Mouse (Mus musculus): ENCODE measurements around the gene Gm20662.

The Gm20662 gene

DNA sequence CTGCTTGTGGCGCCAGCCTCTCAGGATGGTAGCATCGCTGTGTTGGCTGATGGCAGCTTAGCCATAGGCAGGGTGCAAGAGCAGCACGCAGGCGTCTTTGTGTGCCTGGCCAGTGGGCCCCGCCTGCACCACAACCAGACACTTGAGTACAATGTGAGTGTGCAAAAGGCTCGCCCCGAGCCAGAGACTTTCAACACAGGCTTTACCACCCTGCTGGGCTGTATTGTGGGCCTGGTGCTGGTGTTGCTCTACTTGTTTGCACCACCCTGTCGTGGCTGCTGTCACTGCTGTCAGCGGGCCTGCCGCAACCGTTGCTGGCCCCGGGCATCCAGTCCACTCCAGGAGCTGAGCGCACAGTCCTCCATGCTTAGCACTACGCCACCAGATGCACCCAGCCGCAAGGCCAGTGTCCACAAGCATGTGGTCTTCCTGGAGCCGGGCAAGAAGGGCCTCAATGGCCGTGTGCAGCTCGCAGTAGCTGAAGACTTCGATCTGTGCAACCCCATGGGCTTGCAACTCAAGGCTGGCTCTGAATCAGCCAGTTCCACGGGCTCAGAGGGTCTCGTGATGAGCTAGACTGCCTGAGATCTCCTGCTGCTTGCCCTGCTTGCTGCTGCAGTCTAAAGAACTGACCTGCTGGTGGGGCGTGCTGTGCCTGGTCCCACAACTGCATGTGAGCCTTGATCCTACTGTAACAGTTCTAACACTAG lies 58.3 kb downstream of the Gm20662 start:
- no peak for DNase-seq (ENCODE audit: low spot score)

DNA sequence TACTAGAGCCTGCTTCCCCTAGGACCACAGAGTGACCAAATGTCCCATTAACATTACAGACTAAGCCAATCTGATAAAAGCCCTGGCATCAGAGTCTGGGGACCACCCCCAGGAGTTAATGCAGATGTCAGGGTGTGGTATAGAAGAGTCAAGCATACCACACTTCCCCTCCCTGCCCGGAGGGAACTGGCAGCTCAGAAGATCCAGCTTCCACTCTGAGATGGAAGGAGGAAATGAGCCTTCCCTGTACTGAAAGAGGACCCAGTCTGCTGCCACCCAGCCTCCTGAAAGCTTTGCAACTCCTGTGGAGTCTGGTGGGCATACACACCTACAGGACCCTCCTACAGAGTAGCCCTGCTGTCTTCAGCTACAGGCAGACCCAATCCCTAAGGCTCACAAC lies 58.9 kb downstream of the Gm20662 start:
- DNase-seq (ENCODE audit: low spot score), result no peak

DNA sequence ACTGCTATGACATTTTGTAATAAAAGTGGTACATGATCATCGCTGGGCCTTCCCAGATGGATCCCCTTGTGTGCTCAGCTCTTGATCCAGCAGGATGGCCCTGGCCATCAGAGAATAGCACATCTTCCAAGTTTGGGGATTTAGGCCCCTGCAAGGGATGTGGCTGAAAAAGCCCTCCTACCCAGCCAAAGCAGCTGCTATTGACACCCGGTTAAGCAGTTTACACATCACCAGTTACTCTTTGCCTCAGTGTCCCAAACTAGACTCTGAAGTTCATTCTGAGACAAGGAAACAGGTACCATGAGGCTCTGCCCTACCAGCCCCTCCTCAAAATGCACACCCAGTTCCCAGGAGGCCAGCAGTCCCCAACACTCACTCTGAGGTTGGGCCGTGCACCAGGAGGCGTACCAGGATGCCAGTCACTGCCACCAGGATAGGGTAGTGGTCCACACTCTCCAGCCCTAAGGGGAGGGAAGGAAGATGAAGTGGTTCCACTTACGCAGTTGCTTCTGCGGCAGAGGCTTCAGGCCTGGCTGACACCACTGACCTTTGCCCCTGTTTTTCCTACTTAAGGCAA lies 59.6 kb downstream of the Gm20662 start:
- DNase-seq (ENCODE audit: low spot score), result no peak

DNA sequence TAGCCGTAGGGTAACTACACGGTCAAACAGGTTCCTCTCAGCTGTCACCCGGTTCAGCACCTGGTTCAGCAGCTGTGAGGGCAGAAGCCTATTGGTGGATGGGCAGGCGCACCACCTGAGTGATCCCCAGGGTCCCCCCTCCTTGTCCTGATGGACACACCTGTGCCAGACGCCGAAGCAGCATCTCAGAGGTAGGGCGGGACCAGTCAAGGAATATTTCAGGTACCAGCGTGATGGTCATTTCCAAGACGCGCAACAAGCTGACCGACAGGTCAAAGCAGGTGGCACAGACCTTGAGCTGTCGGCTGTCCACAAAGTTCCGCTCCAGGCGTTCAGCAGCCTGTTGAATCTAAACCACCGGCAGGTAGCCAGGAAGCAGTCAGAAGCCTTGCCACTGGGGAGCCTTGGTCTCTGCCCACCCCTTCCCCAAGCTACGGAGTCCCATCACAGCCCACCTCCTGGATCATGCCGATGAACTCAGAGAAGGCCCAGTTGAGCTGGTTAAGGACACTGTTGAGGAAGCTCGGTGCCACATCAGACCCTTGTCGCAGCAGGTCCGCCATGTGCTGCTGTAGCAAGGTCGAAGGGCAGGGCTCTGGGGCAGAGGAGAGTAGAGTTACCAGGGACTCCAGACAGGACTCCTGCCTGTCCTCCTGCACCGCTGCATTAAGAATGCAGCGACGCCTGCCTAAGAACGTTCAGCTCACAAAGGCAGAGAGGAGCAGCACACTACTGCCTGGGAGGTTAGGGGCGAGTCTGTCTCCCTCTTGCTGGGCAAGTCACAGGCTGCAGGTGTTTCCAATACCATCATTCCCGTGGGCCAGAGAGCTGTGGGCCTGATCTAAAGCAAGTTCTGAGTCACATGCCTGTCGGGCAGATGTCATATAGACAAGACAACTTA lies 60.5 kb downstream of the Gm20662 start:
- DNase-seq (ENCODE audit: low spot score), result no peak

DNA sequence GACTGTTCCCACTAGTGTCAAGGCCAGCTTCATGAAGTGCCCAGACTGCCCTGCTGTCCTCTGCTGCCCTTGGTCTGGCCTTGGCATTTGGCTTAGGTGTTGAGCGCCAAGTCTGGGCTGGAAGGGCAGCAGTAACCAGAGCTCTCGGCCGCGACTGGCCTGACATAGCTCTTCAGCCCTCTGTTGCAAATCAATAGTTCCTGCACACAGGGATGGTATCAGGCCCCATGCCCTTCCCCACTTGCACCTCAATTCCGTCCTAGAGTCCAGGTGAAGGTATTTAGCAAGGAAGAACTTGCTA lies 61.1 kb downstream of the Gm20662 start:
- no peak for DNase-seq (ENCODE audit: low spot score)

DNA sequence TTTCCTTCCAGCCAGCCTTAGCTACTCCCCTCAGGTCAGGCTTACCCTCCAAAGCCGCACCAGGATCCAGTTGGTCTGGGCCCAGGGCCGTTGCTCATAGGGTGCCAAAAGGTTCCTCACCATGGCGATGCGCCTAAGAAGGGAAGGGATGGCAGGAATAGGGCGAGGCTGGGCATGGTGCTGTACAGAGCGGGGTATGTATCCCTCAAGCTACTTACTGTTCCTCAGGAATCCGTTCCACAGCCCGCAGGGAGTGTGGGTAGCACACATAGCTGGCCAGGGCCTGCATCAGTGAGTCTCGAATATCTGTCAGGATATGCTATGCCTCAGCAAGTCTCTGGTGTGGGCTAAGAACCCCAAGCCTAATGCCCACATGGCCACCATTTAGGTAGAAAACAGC lies 62.1 kb downstream of the Gm20662 start:
- no peak for DNase-seq (ENCODE audit: low spot score)

DNA sequence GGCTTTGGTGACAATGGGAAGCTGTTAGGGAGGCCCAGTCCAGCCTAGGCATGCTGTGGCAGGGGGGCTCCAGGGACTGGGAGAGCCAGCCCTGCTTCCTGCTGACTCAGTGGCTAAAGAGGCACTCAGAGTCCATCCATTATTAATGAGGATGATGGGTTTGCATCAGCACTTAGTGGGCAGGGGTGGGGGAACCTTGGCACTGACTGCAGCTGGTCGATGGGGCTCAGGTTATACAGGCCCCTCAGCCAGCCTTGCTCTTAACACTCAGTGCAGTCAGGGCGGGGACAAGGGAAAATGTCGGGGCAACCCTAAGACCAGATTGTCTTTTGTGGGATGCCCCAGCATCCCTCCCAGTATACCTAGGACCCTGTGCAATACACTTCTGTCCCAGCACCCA lies 66.0 kb downstream of the Gm20662 start:
- DNase-seq (ENCODE audit: low spot score), result no peak

DNA sequence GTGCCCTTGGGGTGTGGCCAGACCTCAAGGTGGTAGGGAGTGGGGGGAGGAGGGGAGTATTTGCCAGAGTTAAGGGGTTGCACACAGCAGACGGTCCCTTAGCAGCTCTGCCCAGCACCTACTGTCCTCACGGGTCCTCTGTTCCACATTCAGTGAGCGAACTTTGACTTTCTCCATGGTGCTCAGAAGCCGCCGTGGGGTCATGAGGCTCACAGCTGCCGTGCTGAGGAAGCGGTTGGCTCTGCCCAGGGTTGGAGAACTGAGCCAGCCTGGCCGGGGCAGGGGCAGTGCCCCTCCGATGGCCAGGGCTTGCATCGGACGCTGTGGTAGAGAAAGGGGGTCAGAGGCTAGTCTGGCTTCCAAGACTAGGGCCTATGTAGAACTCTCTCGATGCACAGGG lies 67.2 kb downstream of the Gm20662 start:
- DNase-seq (ENCODE audit: low spot score), result no peak

DNA sequence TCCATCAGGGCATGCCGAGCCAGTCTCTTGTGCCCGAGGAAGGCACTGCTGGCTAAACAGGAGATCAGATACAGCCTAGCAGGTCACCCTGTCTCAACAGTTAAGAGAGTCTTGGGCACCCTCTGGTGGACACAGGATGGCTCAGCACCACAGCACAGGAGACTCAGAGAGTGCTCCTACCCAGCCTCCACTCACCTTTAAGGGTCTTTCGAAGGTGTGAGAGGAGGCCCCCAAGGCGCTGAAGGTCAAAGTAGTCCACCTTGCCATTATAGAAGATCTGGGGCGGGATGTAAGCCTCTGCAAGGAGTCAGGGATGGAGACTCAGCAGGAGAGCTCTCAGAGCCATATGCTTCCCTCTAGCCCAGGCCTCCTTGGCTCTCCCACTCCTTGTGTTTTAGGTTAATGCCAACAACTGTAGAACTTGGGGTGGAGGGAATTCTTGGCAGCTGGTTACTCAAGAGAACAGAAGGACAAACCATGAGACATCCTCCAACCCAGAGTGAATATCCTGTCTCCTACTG lies 69.4 kb downstream of the Gm20662 start:
- peak; percentile 80 for DNase-seq (ENCODE audit: low spot score)

DNA sequence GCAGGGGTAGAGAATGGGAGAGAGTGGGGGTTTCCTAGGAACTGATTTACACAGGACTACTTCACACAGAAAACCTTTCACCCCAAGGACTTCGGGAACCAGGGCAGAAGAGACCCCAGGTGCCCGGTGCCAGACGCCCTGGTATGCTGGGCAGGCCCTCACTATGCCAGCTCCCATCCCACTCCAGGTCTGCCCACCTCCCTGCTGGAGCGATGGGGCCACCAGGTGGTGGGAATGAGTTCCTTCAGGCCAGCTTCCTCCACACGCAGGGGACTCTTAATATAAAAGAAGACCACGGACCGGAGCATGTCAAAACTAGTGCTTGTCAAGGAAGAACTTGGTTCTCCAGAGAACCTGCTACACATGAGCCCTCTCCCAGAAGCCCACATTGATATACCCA lies 71.0 kb downstream of the Gm20662 start:
- DNase-seq (ENCODE audit: low spot score), result no peak

DNA sequence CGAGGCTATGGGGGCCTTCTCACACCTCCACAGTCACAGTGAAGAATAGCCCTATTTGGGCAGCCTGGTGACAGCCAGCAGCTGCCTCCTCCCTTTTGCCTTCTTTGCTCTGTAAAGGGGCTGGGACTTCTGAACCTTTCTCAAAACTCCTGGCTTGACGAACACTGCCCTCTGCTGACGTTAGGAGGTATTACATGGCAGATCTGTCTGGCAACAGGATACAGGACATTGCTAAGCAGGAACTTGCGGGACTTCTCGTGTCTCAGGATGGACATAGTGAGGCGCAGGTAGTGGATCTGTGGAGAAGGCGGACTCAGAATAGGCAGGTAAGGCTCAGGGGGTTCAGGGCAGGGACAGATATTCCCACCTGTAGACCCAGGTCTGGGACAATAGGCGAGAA lies 71.8 kb downstream of the Gm20662 start:
- DNase-seq (ENCODE audit: low spot score), result peak; percentile 92

DNA sequence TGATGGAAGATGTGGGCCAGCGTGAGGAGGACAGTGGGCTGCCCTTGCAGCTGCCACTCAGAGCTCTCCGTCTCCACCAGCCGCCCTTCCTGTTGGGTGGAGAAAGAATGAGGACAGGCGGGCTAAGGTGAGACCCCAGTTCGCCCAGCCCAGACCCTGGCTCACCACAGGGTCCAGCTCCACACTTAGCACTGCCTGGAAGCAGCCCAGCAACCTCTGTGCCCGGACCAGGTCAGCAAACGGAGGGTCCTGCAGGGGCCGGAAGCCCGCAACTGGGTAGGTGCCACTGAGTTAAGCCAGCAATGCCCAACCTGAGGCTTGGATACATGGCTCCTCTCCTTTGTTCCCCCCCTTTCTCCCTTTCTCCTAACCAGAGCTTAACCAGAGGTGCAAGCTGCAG lies 72.9 kb downstream of the Gm20662 start:
- DNase-seq (ENCODE audit: low spot score), result no peak

DNA sequence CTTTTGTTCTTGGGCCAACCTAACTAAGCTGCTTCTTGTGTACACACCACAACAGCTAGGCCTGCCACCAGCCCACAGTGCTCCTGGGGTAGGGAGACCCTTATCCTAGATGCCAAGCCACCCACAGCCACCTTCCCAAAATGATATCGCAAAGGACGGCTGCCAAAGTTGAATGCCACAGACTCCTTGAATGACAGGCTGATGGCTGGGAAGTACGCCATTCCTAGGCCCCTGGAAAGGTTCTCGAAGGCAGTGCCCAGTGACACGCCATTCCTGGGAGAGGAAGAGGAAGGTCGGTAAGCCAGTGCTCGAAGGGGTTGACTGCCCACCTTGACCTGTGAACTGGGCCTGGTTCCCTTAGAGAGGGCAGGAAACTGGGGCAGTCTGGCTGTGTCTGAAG lies 73.4 kb downstream of the Gm20662 start:
- DNase-seq (ENCODE audit: low spot score), result no peak

DNA sequence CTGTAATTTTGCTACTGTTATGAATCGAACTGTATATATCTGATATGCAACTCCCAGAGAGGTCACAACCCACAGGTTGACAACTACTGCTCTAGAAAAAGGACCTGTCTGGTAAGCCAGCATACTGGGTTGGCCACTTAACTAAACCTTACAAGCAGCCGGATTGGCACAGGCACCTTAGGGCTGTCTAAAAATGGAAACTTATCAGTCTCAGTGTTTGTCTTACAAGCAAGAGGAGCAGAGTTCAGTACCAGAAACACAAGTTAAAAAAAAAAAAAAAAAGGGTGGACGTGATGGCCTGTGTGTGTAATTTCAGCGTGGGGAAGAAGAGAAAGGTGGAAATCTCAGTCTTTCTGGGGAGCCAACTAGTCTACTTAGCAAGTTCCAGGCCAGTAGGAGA lies 75.7 kb downstream of the Gm20662 start:
- no peak for DNase-seq (ENCODE audit: low spot score)

DNA sequence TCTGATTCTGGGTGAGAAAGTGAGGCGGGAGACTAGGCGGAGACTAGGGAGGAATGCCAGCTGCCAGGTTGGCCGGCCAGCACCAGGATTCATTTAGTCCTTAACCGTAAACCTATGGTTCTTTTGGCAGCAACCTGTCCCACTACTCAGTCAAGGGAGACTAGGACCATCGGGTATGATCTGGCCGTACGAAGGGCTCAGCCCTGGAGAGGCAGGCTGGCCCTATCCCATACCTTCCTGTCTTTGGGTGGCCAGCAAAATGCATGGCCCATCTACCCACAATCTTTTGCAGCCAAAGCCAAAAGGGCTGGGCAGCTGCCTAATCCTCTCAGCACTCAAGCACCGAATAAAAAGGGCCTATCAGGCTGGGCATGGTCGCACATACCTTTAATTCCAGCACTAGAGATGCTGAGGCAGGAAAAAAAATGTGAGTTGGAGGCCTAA lies 76.4 kb downstream of the Gm20662 start:
- DNase-seq (ENCODE audit: low spot score), result no peak

DNA sequence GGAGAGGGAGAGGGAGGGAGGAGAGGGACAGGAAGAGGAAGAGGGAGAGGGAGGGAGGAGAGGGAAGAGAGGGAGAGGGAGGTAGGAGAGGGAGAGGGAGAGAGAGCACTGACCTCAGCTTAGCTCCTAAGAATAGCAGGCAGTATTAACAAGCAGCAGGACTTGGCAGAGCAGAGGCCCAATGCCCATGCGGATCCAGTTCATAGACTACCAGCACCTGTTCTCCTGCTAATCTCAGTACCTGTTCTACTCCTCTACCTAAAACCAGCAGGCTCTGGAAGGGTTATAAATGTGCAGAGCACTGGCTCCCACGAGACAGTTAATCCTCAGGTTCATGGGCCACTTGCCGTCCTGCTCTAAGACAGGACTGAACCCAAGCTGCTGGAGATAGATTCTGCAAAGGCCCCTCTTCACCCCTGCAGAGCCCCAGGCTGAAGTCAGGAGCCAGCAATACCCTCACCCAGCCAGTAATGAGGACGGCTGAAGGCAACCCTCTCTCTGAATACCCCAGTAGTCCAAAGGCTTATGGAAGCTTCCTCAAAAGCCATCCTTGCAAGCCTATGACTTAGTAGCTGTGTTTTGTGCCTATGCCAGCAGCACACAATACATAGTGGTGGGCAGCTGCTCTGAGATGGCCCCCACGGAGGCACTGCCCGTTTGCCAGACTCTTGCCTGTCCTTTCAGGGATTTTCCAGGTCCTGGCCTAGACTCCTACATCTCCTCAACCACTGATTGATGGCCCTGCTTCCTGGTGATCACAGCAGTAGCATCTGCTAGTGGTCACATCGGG lies 77.2 kb downstream of the Gm20662 start:
- no peak for DNase-seq (ENCODE audit: low spot score)

DNA sequence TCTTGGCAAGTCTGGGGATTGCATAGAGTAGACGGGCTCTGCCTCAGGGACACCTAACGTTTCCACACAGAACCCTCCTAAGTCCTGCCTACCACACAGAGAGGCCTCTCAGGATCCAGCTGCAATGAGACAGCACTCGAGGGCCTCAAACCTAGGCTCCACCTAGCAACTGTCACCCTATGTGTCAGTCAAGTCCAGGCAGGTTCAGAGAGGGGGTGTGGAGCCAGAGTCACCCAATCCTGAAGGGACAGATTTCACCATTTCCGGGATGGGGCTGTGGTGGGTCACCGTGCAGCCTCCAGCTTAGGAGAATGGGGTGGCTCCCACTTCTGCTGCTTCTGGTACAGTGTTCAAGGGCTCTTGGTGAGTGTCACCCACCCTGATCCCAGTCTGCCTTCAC lies 84.0 kb downstream of the Gm20662 start, which contains the start of gene Mst1:
TSS of gene Mst1 (plus strand) at position 269 of the 400 bp plus-strand sequence.
- DNase-seq (ENCODE audit: low spot score), result no peak

DNA sequence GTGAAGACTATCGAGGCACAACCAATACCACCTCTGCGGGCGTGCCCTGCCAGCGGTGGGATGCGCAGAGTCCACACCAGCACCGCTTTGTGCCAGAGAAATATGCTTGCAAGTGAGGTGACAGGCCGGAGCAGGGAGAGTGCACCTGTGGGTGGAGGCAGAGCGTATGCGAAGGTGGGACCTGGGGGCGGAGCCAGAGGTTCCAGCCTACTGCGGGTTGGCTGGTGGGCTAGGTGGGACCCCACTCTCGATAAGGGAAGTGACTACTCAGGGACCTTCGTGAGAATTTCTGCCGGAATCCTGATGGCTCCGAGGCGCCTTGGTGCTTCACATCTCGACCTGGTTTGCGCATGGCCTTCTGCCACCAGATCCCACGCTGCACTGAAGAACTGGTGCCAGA lies 86.4 kb downstream of the Gm20662 start:
- no peak for DNase-seq (ENCODE audit: low spot score)

DNA sequence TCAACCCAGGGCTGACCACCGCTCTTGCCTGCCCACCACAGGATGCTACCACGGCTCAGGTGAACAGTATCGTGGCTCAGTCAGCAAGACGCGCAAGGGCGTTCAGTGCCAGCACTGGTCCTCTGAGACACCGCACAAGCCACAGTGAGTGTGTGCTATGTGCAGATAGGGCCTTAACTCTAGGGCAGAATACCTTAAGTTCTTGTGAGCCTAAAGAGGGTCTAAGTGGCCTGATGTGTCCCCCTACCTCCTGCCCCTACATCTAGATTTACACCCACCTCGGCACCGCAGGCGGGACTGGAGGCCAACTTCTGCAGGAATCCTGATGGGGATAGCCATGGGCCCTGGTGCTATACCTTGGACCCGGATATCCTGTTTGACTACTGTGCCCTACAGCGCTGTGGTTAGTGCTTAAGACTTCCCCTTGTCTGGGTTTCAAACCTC lies 86.9 kb downstream of the Gm20662 start, which contains the start of gene Rnf123:
TSS of gene Rnf123 (minus strand) at position 359 of the 444 bp plus-strand sequence.
- DNase-seq (ENCODE audit: low spot score), result no peak

DNA sequence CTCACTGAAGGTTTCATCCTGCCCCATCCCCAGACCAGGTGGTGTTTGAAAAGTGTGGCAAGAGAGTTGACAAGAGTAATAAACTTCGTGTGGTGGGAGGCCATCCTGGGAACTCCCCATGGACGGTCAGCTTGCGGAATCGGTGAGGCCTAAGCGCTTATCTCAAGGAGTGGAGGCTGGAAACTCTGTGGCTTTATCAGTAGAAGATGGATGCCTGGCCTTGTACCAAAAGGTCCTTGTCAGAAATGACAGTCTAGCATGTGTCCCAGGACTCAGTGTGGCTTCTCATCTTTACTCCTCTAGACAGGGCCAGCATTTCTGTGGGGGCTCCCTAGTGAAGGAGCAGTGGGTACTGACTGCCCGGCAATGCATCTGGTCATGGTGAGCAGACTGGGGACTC lies 87.4 kb downstream of the Gm20662 start:
- DNase-seq (ENCODE audit: low spot score), result no peak

DNA sequence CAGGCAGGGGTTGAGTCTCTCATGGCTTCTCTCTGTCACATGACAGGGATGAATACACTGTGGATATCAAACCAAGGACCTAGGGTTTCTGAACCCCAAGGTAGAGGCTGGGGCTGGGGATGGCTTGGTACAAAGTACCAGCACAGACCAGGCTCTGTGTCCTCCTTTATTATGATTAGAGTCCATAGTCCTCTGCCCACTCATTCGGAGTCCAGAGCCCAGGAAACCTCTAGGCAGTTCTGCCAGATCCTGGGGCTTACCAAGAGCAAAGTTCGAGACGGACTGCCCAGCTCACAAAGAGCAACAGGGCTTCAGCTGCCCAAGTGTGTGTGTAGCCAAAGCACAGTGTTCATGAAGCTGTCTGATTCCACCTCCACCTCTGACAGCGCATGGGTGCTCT lies 89.1 kb downstream of the Gm20662 start:
- DNase-seq (ENCODE audit: low spot score), result no peak

DNA sequence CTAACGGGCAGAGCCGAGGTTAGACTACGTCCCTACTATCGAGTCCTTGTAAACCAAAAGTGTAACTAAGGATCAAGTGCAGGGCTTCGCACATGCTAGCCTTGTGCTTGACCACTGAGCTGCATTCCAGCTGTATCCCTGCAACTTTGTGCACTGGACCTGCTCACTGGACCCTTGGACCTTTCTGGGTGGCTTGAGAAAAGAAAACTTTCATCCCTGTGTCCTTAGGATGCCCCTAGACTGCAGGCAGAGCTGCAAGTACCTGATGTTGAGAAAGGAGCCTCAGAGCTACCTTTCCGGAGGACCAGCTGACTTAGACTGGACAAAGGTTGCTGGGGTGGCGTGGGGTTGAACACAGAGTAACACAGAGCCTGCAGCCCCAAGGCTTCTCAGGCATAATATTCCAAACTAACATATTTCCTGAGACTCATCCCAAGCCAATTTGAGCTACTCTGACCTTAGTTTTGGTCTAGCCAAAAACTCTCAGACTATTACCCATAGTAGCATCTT lies 94.5 kb downstream of the Gm20662 start:
- no peak for DNase-seq (ENCODE audit: low spot score)
